Mouse (Mus musculus): ENCODE measurements around the gene Atp6v1g1. TPM values are rescaled to one million over a fixed set of nuclear protein-coding genes. Genes with fewer than 3 reads are reported as not detected.

Atp6v1g1 gene
- polyA plus RNA-seq, 1 experiment from 2014 or later, result 367 TPM

DNA sequence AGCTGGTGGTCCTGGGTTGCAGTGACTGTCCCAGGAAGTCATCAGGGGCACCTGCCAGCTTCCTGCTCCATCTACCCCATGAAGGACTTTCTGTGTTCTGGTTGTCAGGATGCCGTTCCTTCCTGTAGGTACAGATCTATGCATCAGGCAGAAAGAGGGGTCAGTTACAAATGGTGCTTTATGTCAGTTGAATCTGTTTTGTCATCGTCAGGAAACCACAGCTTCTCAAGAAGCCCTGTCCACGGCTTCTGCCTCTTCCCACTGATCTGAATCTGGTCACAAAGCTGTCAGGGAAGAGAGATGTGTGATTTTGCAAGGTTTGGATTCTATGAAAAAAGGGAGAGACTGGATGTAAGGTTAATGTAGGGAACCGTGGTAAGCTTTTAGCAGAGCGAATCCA is 29.6 kb upstream of the Atp6v1g1 start:
- no peak overlapping the region for H3K4me2 ChIP-seq (replicated peaks)
- WGBS, result 92% methylated on average over 5 of the region's 5 CpGs
- no peaks in the 10 kb centered on the region for H3K27me3 ChIP-seq
- no peak overlapping the region for H3K27ac ChIP-seq (replicated peaks)
- no peak overlapping the region for H3K9ac ChIP-seq (replicated peaks)
- no peak overlapping the region for H3K4me3 ChIP-seq
- no peaks in the 10 kb centered on the region for H3K9me3 ChIP-seq
- H3K36me3 ChIP-seq, result no peaks in the 10 kb centered on the region
- no peaks in the 10 kb centered on the region for H3K4me1 ChIP-seq
- ATAC-seq (ENCODE audit: low FRiP score, low read depth), result no peak

DNA sequence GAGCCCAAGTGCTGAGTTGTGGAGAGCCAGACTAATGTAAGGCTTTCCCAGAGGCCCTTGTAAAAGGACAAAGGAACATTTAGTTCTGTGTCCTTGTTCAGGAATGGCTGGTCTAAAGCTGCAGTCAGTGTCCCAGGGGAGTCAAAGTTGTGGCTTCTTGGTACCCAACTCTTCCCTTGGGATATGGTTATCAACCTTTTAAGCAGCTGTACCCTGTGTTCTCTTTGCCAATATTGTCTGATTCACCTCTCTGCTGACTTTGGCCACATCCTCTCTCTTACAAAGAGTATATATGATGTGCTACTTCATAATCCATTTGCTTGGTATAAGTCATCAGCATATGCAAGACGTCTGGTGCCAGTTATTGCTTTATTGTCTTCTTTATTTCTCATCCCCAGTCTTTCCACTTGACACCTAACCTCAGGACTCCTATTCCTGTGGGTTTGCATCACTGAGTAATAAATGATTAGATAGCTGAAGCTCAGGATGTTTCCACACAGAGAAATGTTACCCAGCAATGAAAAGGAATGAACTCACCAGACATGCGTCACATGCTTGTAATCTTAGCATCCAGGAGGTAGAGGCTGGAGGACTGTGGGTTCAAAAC is 22.7 kb upstream of the Atp6v1g1 start:
- Histone ChIP-seq H3K4me1 (no peaks in the 10 kb centered on the region), H3K27me3 (no peaks in the 10 kb centered on the region), H3K36me3 (no peaks in the 10 kb centered on the region), H3K9me3 (no peaks in the 10 kb centered on the region), H3K4me3 (no peak overlapping the region), H3K27ac (replicated peaks) (no peak overlapping the region), H3K4me2 (replicated peaks) (no peak overlapping the region), H3K9ac (replicated peaks) (no peak overlapping the region)
- ATAC-seq (ENCODE audit: low FRiP score, low read depth), result no peak
- 84% methylated on average over 2 of the region's 2 CpGs for WGBS

DNA sequence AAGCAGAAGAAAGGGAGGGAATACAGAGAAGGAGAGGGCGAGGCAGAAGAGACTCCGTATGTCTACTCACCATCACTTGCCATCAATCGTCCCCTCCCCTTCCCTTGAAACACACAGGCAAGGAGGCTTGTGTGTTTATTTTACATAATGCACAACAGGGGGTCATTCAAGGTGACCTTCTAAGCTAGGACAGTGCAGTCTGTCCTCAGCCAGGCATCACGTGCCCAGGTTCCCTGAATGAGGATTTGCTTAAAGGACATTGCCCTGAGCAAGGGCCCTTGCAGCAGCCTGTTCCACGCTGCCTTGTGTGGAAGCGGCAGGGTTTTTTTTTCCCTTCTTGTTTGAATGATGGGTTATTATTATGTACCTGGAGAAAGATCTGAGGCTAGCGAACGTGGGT is 19.1 kb upstream of the Atp6v1g1 start:
- 75% methylated on average over 8 of the region's 8 CpGs for WGBS
- H3K9me3 ChIP-seq, result no peaks in the 10 kb centered on the region
- H3K27ac ChIP-seq (replicated peaks), result no peak overlapping the region

DNA sequence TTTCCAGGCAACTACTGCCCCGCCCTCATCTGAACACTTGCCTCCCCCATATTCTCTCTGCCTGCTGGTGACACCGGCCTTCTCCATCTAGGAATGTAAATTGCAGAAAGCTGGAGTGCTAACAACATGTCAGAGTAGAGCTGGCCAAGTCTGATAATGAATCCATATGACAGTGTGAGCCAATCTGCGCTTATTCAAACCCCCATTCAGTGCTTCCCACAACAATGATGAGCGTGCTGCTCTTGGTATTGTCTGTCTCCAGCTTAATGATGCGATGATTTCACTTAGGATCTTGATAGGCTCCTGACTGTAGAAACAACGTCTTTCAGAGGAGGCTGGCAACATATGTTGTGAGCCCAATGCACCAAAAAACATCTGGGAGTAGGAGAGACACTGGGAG is 15.6 kb upstream of the Atp6v1g1 start:
- 85% methylated on average over 6 of the region's 6 CpGs for WGBS
- ATAC-seq (ENCODE audit: low FRiP score, low read depth), result no peak
- no peak overlapping the region for H3K4me3 ChIP-seq

More for the DNA sequence above, 19.1 kb upstream of the Atp6v1g1 start:
- H3K9ac ChIP-seq (replicated peaks), result no peak overlapping the region
- no peak for ATAC-seq (ENCODE audit: low FRiP score, low read depth)
- H3K27me3 ChIP-seq, result no peaks in the 10 kb centered on the region
- no peak overlapping the region for H3K4me2 ChIP-seq (replicated peaks)
- no peaks in the 10 kb centered on the region for H3K36me3 ChIP-seq
- H3K4me3 ChIP-seq, result no peak overlapping the region
- H3K4me1 ChIP-seq, result no peaks in the 10 kb centered on the region

DNA sequence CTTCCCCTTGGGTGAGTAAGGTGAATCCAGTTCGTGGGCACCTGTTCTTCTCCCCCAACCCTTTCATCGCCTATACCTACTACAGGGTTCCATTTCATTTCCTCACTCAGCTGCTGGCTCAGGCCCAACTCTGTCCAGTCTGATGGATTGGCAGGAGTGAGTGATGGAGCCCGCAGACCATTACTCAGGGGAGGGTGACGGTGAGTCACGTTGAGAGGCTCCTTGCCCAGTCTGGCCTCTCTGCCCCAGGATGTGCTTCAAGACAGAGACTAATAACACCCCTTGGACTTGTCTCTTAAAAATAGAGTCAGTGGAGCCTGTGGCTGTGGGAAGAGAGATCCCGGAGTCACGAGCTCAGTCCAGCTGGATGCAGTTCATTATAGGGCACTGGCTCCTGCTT is 14.2 kb upstream of the Atp6v1g1 start:
- WGBS, result 87% methylated on average over 7 of the region's 7 CpGs
- no peaks in the 10 kb centered on the region for H3K9me3 ChIP-seq
- ATAC-seq (ENCODE audit: low FRiP score, low read depth), result no peak

More for the DNA sequence above, 15.6 kb upstream of the Atp6v1g1 start:
- H3K9me3 ChIP-seq, result no peaks in the 10 kb centered on the region
- no peak overlapping the region for H3K4me2 ChIP-seq (replicated peaks)
- H3K27me3 ChIP-seq, result no peaks in the 10 kb centered on the region
- H3K4me1 ChIP-seq, result no peaks in the 10 kb centered on the region
- no peak overlapping the region for H3K27ac ChIP-seq (replicated peaks)
- H3K9ac ChIP-seq (replicated peaks), result no peak overlapping the region
- H3K36me3 ChIP-seq, result no peaks in the 10 kb centered on the region

DNA sequence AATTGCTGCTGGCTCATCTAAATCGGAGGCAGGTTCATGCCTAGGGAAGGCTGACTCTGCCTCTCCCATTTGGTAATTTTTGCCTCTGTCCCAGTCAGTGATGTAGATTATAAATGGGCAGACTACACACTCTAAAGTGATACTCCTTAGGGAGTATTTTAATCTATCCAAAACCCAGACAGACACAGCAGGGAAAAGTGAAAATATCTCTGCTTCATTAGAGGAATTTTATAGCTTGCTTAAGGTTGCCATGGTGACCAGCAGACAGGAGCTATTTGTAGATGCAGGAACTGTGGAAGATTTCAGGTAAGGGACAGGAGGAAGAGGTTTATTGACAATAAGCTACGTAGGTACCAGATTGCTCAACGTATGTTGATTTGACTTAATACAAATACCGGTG is 7.0 kb upstream of the Atp6v1g1 start:
- Histone ChIP-seq H3K4me1 (no peaks in the 10 kb centered on the region), H3K9ac (replicated peaks) (no peak overlapping the region), H3K36me3 (no peaks in the 10 kb centered on the region), H3K27me3 (no peaks in the 10 kb centered on the region), H3K27ac (replicated peaks) (no peak overlapping the region), H3K4me3 (no peak overlapping the region), H3K4me2 (replicated peaks) (no peak overlapping the region), H3K9me3 (no peaks in the 10 kb centered on the region)
- 80% methylated on average over 4 of the region's 4 CpGs for WGBS
- ATAC-seq (ENCODE audit: low FRiP score, low read depth), result no peak

More for the DNA sequence above, 14.2 kb upstream of the Atp6v1g1 start:
- no peak overlapping the region for H3K4me3 ChIP-seq
- H3K27me3 ChIP-seq, result no peaks in the 10 kb centered on the region
- no peak overlapping the region for H3K4me2 ChIP-seq (replicated peaks)
- H3K27ac ChIP-seq (replicated peaks), result no peak overlapping the region
- no peak overlapping the region for H3K9ac ChIP-seq (replicated peaks)
- no peaks in the 10 kb centered on the region for H3K4me1 ChIP-seq
- H3K36me3 ChIP-seq, result no peaks in the 10 kb centered on the region

DNA sequence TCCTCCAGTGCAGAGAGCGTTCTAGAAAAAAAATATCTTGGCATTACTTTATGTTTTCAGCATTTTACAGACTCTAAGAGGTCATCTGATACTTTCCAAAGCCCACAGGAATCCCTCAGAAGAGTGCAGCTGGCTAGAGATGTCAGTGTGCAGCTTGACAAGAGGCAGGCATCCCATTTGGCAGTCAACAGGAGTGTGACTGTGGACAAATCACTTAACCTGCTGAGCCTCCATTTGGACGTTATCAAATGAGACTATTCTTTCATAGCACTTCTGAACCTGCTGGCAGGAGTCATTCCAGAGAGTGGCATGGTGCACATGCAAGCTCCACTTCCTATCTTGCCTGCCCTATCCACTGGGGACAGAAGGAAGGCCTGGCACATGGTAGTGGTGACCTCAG is 2.4 kb upstream of the Atp6v1g1 start:
- Histone ChIP-seq H3K4me1 (peaks cover 22% of the 10 kb centered on the region), H3K36me3 (no peaks in the 10 kb centered on the region), H3K27me3 (no peaks in the 10 kb centered on the region), H3K9ac (replicated peaks) (no peak overlapping the region), H3K27ac (replicated peaks) (no peak overlapping the region), H3K4me2 (replicated peaks) (no peak overlapping the region), H3K4me3 (no peak overlapping the region), H3K9me3 (no peaks in the 10 kb centered on the region)
- WGBS, result 75% methylated on average over 2 of the region's 2 CpGs
- no peak for ATAC-seq (ENCODE audit: low FRiP score, low read depth)

DNA sequence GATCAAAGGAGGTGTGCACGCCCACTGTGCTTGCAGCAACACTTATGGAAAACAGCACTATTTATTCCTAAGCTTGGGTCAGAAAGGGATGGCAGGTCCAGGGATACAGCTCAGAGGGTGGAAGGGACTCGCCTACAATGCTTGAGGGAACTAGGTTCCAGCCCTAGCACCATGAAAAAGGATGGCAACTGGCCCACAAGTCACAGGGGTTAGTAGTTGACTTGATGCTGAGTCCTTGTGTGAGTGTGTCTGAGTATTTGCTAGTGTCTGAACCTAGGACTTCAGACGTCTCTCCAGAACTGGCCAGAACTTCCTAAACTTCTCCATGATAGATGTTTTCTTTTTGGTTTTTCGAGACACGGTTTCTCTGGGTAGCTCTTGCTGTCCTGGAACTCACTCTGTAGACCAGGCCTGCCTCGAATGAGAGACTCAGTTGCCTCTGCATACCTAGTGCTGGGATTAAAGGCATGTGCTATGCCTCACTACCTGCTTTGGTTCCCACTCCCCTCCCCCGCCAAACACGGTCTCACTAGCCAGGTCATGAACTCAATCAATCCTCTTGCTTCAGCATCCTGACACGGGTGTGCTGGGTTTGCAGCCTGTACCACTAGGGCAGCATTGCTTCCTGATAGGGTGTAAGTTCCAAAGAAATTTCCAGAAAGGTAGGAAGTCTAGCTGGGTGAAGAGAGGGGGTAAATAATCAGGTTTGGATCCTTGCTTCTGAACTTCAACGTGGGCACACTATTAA is 652 bp upstream of the Atp6v1g1 start:
- 61% methylated on average over 10 of the region's 10 CpGs for WGBS
- peak overlapping the region; percentile 80 for H3K27ac ChIP-seq (replicated peaks)

DNA sequence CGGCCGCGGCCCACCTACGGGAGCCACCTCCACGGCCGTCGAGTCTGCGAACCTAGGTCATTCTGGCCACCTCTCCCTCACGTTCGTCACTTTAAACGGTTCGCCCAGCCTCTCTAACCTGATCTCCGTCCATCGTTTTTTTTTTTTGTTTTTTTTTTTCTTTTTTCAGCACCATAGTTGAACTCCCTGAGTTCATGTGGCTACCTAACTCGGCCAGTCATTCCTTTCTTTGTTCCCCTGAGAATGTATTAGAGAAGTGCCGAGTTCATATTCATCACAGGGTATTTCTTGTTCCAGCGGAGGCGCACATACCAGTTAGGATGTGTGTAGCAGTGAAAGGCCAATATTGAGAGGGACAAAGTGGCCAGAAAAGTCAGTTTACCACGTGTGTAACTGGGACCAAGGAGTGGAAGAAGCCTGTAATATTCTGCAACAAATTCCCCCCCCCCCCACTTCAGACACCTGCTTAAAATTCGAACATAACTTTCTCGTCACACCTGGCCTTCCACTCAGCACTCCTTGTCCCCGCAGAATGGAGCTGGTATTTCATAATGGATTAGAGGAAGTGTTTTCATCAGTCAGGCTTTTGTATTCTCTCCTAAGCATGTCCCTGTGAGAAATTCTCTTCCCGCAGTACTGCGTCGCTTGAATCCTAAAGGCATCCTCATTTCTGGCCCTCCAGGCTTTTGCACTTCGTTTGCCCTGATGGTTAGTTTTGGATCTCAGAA is 823 bp downstream of the Atp6v1g1 start:
- no peaks in the 10 kb centered on the region for H3K9me3 ChIP-seq
- H3K4me3 ChIP-seq, result peak overlapping the region; percentile 88
- H3K27me3 ChIP-seq, result no peaks in the 10 kb centered on the region
- peak overlapping the region; percentile 92 for H3K9ac ChIP-seq (replicated peaks)
- 15% methylated on average over 26 of the region's 26 CpGs for WGBS
- H3K4me2 ChIP-seq (replicated peaks), result peak overlapping the region; percentile 73
- H3K4me1 ChIP-seq, result peaks cover 26% of the 10 kb centered on the region
- H3K36me3 ChIP-seq, result peaks cover 20% of the 10 kb centered on the region
- peak overlapping the region; percentile 80 for H3K27ac ChIP-seq (replicated peaks)
- ATAC-seq (ENCODE audit: low FRiP score, low read depth), result no peak

More for the DNA sequence above, 652 bp upstream of the Atp6v1g1 start:
- peaks cover 26% of the 10 kb centered on the region for H3K4me1 ChIP-seq
- H3K27me3 ChIP-seq, result no peaks in the 10 kb centered on the region
- H3K36me3 ChIP-seq, result peaks cover 11% of the 10 kb centered on the region
- peak overlapping the region; percentile 88 for H3K4me3 ChIP-seq
- H3K9me3 ChIP-seq, result no peaks in the 10 kb centered on the region
- peak overlapping the region; percentile 92; the same call in 1 of the 2 replicates for H3K9ac ChIP-seq (replicated peaks)
- peak overlapping the region; percentile 73 for H3K4me2 ChIP-seq (replicated peaks)
- peak; percentile 55 for ATAC-seq (ENCODE audit: low FRiP score, low read depth)

DNA sequence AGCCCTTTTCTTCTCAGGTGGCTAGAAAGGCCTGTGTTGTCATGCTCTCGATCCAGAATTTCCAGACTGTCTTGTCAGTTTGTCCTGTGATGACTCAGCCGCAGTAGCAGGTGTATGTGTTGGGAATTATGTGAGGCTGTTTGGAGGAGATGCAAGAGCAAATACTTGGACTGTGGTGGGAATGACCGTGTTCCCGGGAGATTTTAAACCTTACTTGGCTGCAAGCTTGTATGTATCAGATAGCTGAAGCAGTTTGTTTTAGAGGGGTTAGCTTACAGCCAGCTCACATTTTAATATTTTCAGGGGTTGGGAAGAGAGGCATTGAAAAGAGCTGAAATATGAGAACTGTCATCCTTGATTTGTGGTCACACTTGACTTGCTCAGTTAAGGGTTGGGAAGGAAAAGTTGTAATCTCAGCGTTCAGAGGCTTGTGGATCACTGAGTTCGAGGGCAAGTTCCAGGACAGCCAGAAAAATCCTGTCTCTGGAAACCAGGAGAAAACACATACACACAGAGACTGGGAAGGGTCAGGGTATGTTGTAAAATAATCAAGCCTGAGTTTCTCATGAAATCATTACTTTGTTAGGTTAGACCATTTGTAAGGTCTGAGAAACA is 2.0 kb downstream of the Atp6v1g1 start:
- ATAC-seq (ENCODE audit: low FRiP score, low read depth), result no peak
- Histone ChIP-seq H3K4me3 (peak overlapping the region; percentile 88), H3K9ac (replicated peaks) (peak overlapping the region; percentile 92; the same call in 1 of the 2 replicates), H3K4me1 (peaks cover 26% of the 10 kb centered on the region), H3K27ac (replicated peaks) (no peak overlapping the region), H3K4me2 (replicated peaks) (peak overlapping the region; percentile 73), H3K27me3 (no peaks in the 10 kb centered on the region), H3K9me3 (no peaks in the 10 kb centered on the region), H3K36me3 (peaks cover 31% of the 10 kb centered on the region)
- 86% methylated on average over 6 of the region's 6 CpGs for WGBS

DNA sequence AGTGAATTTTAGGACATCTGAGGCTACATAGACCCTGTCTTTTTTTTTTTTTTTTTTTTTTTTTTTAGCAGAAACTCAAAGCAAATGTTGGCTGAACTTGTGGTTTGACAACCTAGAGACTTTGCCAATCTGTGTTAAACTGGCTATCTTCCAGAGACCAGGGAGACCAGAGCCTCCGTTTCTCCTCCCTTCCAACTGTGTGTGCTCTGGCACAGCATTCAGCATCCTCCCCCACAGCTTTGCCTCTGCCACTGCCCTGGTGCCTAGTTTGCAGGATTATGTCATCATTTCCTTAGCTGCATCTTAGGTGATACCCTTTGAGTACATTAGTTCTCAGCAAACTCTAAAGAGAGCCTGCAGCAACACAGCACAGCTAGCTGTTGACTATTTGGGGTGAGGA is 3.2 kb downstream of the Atp6v1g1 start:
- no peak overlapping the region for H3K4me2 ChIP-seq (replicated peaks)
- H3K27me3 ChIP-seq, result no peaks in the 10 kb centered on the region
- 76% methylated on average over 1 of the region's 1 CpGs for WGBS
- ATAC-seq (ENCODE audit: low FRiP score, low read depth), result no peak
- no peak overlapping the region for H3K9ac ChIP-seq (replicated peaks)
- H3K36me3 ChIP-seq, result peaks cover 44% of the 10 kb centered on the region
- no peak overlapping the region for H3K4me3 ChIP-seq
- H3K4me1 ChIP-seq, result peaks cover 26% of the 10 kb centered on the region
- no peak overlapping the region for H3K27ac ChIP-seq (replicated peaks)
- no peaks in the 10 kb centered on the region for H3K9me3 ChIP-seq

DNA sequence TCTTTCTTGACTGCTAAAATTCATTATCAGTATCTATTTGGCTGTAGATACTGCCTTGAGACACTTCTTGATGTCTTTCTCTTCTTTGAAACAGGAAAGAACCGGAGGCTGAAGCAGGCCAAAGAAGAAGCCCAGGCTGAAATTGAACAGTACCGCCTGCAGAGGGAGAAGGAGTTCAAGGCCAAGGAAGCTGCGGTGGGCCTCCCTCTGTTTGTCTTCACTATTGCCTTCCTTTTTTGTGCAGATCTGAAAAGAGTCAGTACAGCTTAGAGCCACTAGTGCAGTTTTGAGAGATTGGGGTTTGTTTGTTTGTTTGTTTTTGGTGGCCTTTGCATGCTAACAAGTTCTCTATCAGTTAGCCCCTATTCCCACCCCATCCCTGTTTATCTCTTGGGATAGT is 3.9 kb downstream of the Atp6v1g1 start:
- Histone ChIP-seq H3K36me3 (peaks cover 48% of the 10 kb centered on the region), H3K4me3 (no peak overlapping the region)

More for the DNA sequence above, 3.9 kb downstream of the Atp6v1g1 start:
- 81% methylated on average over 3 of the region's 3 CpGs for WGBS
- ATAC-seq (ENCODE audit: low FRiP score, low read depth), result no peak
- Histone ChIP-seq H3K9me3 (no peaks in the 10 kb centered on the region), H3K27ac (replicated peaks) (no peak overlapping the region), H3K27me3 (no peaks in the 10 kb centered on the region), H3K9ac (replicated peaks) (no peak overlapping the region), H3K4me1 (peaks cover 26% of the 10 kb centered on the region), H3K4me2 (replicated peaks) (no peak overlapping the region)

Data from midbrain, embryonic 12.5 days (tissue).